18 mouse cellular contexts compared by ENCODE assay signal in genomic region chr9:45938088-45938487, GRCm38 (mm10). TPM values are rescaled to one million over a fixed set of nuclear protein-coding genes. Genes with fewer than 3 reads are reported as not detected.
DNase-seq lines count a peak whose midpoint lies in the region; ATAC-seq and TF ChIP-seq lines count a peak whose summit lies in the region.
"Had no signal": no experiment of that assay in that cellular context is flagged by ENCODE, and none has a peak within 500 bp of the region (broad histone marks: within the 10 kb centered on the region; RNA-seq: fewer than 3 reads in every experiment).

No protein-coding gene starts in this region.

- H3K9me3 ChIP-seq in heart, embryonic 11.5 days (replicated peaks; ENCODE audit: control insufficient read depth, low read length): no peaks in the 10 kb centered on the region
- H3K9me3 ChIP-seq in heart, postnatal 0 days (replicated peaks; ENCODE audit: control insufficient read depth, low read length): no peaks in the 10 kb centered on the region
- H3K9me3 ChIP-seq: embryonic facial prominence, embryonic 12.5 days; forebrain, embryonic 15.5 days; heart, embryonic 13.5 days; hindbrain, embryonic 13.5 days; midbrain, embryonic 12.5 days; neural tube, embryonic 13.5 days had no signal

- no peaks in the 10 kb centered on the region for H3K27me3 ChIP-seq in heart, embryonic 11.5 days (ENCODE audit: control insufficient read depth, insufficient read depth, low read length)
- H3K27me3 ChIP-seq in heart, postnatal 0 days (ENCODE audit: control insufficient read depth, insufficient read depth, low read length): no peaks in the 10 kb centered on the region
- H3K27me3 ChIP-seq: embryonic facial prominence, embryonic 12.5 days; forebrain, embryonic 15.5 days; heart, embryonic 13.5 days had no signal

- DNase-seq in heart, adult 11 months: peak; percentile 95
- DNase-seq in left cerebral cortex, postnatal 4 days: peak; percentile 38
- DNase-seq in left cerebral cortex, postnatal 10 days (ENCODE audit: extremely low spot score in 1 of 2, low spot score in 2 of 2): no peak
- peak; percentile 83 for DNase-seq in adrenal gland, postnatal 10 days
- DNase-seq in heart, postnatal 0 days (ENCODE audit: low spot score): no peak
- no peak for DNase-seq in right cerebral cortex, postnatal 25 days
- DNase-seq: gastrocnemius, postnatal 10 days; lung, adult 2 months; right cerebral cortex, postnatal 14 days; thymus, postnatal 14 days had no signal

- 90% methylated on average over 8 of the region's 8 CpGs for WGBS in heart, embryonic 11.5 days (ENCODE audit: insufficient replicate concordance)
- 71% methylated on average over 8 of the region's 8 CpGs for WGBS in heart, postnatal 0 days

- no peak overlapping the region for H3K27ac ChIP-seq in heart, embryonic 11.5 days (ENCODE audit: low read depth, low read length)
- H3K27ac ChIP-seq in heart, postnatal 0 days (ENCODE audit: low read depth): peak overlapping the region; percentile 9; the same call in 1 of the 2 replicates
- H3K27ac ChIP-seq: embryonic facial prominence, embryonic 12.5 days; forebrain, embryonic 15.5 days; heart, embryonic 13.5 days; hindbrain, embryonic 13.5 days; macrophage; midbrain, embryonic 12.5 days; neural tube, embryonic 13.5 days had no signal

- H3K4me3 ChIP-seq in heart, embryonic 11.5 days (ENCODE audit: low read depth, low read length): no peak overlapping the region
- H3K4me3 ChIP-seq in heart, postnatal 0 days (ENCODE audit: low read depth, low read length): no peak overlapping the region
- H3K4me3 ChIP-seq: embryonic facial prominence, embryonic 12.5 days; forebrain, embryonic 15.5 days; heart, embryonic 13.5 days; hindbrain, embryonic 13.5 days; midbrain, embryonic 12.5 days; neural tube, embryonic 13.5 days had no signal

- peaks cover 19% of the 10 kb centered on the region for H3K36me3 ChIP-seq in heart, embryonic 11.5 days (ENCODE audit: control insufficient read depth, insufficient read depth, low read length)
- peaks cover 37% of the 10 kb centered on the region for H3K36me3 ChIP-seq in heart, postnatal 0 days (replicated peaks; ENCODE audit: control insufficient read depth, insufficient read depth, low read length)

- H3K4me1 ChIP-seq in heart, embryonic 11.5 days (ENCODE audit: control insufficient read depth, insufficient read depth, low read length): peaks cover 18% of the 10 kb centered on the region
- peaks cover 4% of the 10 kb centered on the region for H3K4me1 ChIP-seq in heart, postnatal 0 days (ENCODE audit: control insufficient read depth, insufficient read depth)

- no peak for TF ChIP-seq EP300 in heart, postnatal 0 days (IDR thresholded peaks at IDR 0.05; ENCODE audit: low read depth)

- TF ChIP-seq CTCF in heart, postnatal 0 days (IDR thresholded peaks at IDR 0.05; ENCODE audit: low read depth): no peak

- H3K4me2 ChIP-seq in heart, embryonic 11.5 days: no peak overlapping the region
- no peak overlapping the region for H3K4me2 ChIP-seq in heart, postnatal 0 days (ENCODE audit: low read depth, low read length)
- H3K4me2 ChIP-seq: embryonic facial prominence, embryonic 12.5 days; forebrain, embryonic 15.5 days; heart, embryonic 13.5 days; hindbrain, embryonic 13.5 days; midbrain, embryonic 12.5 days; neural tube, embryonic 13.5 days had no signal

- intact Hi-C loops in left cerebral cortex, postnatal 4 days (cut with DNase I): no loop called here
- intact Hi-C loops in left cerebral cortex, postnatal 10 days (cut with DNase I): no loop called here

- no peak overlapping the region for H3K9ac ChIP-seq in heart, embryonic 11.5 days (ENCODE audit: low read depth, low read length)
- H3K9ac ChIP-seq in heart, postnatal 0 days (replicated peaks; ENCODE audit: low read depth, low read length): no peak overlapping the region
- H3K9ac ChIP-seq: embryonic facial prominence, embryonic 12.5 days; forebrain, embryonic 15.5 days; heart, embryonic 13.5 days; hindbrain, embryonic 13.5 days; midbrain, embryonic 12.5 days; neural tube, embryonic 13.5 days had no signal

- ATAC-seq in heart, embryonic 11.5 days (replicated peaks; ENCODE audit: insufficient number of reproducible peaks, low FRiP score, low TSS enrichment): no peak
- ATAC-seq in heart, postnatal 0 days (ENCODE audit: insufficient read depth, low read depth): no peak; the same call in 1 of the 2 replicates
- ATAC-seq: forebrain, embryonic 15.5 days had no signal

RNA-seq across cellular contexts. Expression of gene Tagln, which starts 2.2 kb away (rescaled TPM):
- polyA plus RNA-seq in heart, embryonic 11.5 days (2014; fragmentation: Nextera tagmentation; extraction: Ambion mirVana): 365 and 386 TPM in 2 replicates
- total RNA-seq in left cerebral cortex, postnatal 4 days (2021): 1 to 10 TPM; 5.7 to 6.9 TPM
- 10 to 100 TPM in 1 of 2 experiments, 1 to 10 TPM in 1; 9.7 to 11.1 TPM for total RNA-seq in left cerebral cortex, postnatal 10 days (2021)
- 10 to 100 TPM; 53.1 to 84.6 TPM for total RNA-seq in adrenal gland, postnatal 10 days (2021)
- total RNA-seq in heart, postnatal 0 days (2014; rRNA removed; ENCODE audit: low replicate concordance): 65.0 and 610 TPM in 2 replicates
- polyA plus RNA-seq in heart, postnatal 0 days (2015; fragmentation: Nextera tagmentation; extraction: Ambion mirVana): 54.5 and 65.2 TPM in 2 replicates

RNA-seq across cellular contexts. Expression of gene Sidt2, which starts 17.0 kb away (rescaled TPM):
- polyA plus RNA-seq in heart, embryonic 11.5 days (2014; fragmentation: Nextera tagmentation; extraction: Ambion mirVana): 34.7 and 36.0 TPM in 2 replicates
- total RNA-seq in left cerebral cortex, postnatal 4 days (2021): 10 to 100 TPM; 80.0 to 97.1 TPM
- 100 to 1,000 TPM; 104 to 115 TPM for total RNA-seq in left cerebral cortex, postnatal 10 days (2021)
- 100 to 1,000 TPM; 160 to 179 TPM for total RNA-seq in adrenal gland, postnatal 10 days (2021)
- 78.4 and 80.3 TPM in 2 replicates for total RNA-seq in heart, postnatal 0 days (2014; rRNA removed; ENCODE audit: low replicate concordance)
- 29.9 and 31.4 TPM in 2 replicates for polyA plus RNA-seq in heart, postnatal 0 days (2015; fragmentation: Nextera tagmentation; extraction: Ambion mirVana)

RNA-seq across cellular contexts. Expression of gene Rnf214, which starts 31.4 kb away (rescaled TPM):
- 39.3 and 45.9 TPM in 2 replicates for polyA plus RNA-seq in heart, embryonic 11.5 days (2014; fragmentation: Nextera tagmentation; extraction: Ambion mirVana)
- 10 to 100 TPM; 97.3 to 97.6 TPM for total RNA-seq in left cerebral cortex, postnatal 4 days (2021)
- total RNA-seq in left cerebral cortex, postnatal 10 days (2021): 10 to 100 TPM; 73.9 to 76.4 TPM
- 10 to 100 TPM; 37.4 to 42.3 TPM for total RNA-seq in adrenal gland, postnatal 10 days (2021)
- 27.4 and 42.9 TPM in 2 replicates for total RNA-seq in heart, postnatal 0 days (2014; rRNA removed; ENCODE audit: low replicate concordance)
- 30.5 and 32.4 TPM in 2 replicates for polyA plus RNA-seq in heart, postnatal 0 days (2015; fragmentation: Nextera tagmentation; extraction: Ambion mirVana)

RNA-seq across cellular contexts. Expression of gene Pcsk7, which starts 31.8 kb away (rescaled TPM):
- 11.2 and 16.7 TPM in 2 replicates for polyA plus RNA-seq in heart, embryonic 11.5 days (2014; fragmentation: Nextera tagmentation; extraction: Ambion mirVana)
- 10 to 100 TPM; 31.0 to 32.1 TPM for total RNA-seq in left cerebral cortex, postnatal 4 days (2021)
- 10 to 100 TPM; 26.2 to 26.6 TPM for total RNA-seq in left cerebral cortex, postnatal 10 days (2021)
- 10 to 100 TPM; 23.4 to 29.6 TPM for total RNA-seq in adrenal gland, postnatal 10 days (2021)
- total RNA-seq in heart, postnatal 0 days (2014; rRNA removed; ENCODE audit: low replicate concordance): 31.7 and 57.1 TPM in 2 replicates
- 12.0 and 15.0 TPM in 2 replicates for polyA plus RNA-seq in heart, postnatal 0 days (2015; fragmentation: Nextera tagmentation; extraction: Ambion mirVana)

Comparison
In these comparisons a context has a peak if more than half of its experiments do, and no peak if none do; other contexts are left out.
1. DNase-seq: peak in heart, adult 11 months (single experiment), left cerebral cortex, postnatal 4 days (single experiment) and adrenal gland, postnatal 10 days (single experiment); none in left cerebral cortex, postnatal 10 days (0 of 2), heart, postnatal 0 days (single experiment) and right cerebral cortex, postnatal 25 days (single experiment).